Mouse (Mus musculus) ES-CJ7 (cell line): ENCODE data around the gene Ssmem1.

Source experiments
- DNase-seq: peaks from one replicate; pipeline ENCODE4 v3.0.0; 2011; ENCODE audit warnings: low read depth, low spot score

Gene Ssmem1

DNA sequence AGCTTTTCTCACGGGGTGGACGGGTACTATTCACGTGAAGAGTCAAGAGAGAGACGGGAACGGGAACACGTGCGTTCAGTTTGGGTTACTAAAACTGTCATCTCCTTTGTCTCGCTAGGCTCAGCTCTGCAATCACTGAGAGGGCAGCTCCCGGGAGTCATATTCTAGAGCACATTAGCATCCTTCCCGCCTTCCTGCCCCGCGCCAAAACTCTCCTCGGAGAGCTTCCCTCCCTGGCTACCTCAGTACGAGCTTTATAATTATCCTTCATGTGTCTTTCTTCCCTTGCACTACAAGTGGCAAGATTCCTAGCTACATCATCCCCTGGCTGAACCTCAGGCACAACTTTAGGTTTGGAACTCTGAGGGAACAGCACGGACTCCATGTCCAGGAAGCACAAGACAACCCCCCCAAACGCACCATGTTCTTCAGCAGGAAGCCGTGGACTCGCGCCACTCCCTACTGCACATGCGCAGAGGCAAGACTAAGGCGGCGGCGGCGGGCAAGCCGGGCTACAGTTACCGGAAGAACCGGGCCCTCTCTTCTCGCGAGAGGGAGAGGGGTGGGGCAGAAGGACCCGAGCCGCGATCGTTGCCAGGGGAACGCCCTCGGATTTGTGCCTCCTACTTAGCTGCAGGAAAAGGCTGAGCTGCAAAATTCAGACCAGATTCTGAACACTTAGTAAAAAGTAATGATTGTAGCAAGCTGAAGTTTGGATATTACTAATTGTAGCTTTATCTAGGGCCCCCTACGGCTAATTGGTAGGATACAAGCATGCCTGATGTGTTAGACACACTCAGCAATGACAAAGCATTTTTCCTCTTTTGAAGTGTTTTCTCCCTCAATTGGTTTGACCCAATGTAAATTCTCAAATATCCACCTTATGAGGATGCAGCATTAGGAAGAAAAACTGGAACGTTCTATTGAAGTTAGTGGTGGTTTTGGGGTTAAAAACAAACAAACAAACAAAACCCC lies at the start of gene Ssmem1, which contains the start of gene Tmem209:
Gene Ssmem1, plus strand, starts transcription at position 585 of the 975 bp plus-strand sequence.
Gene Tmem209, minus strand, starts transcription at position 519 of the 975 bp plus-strand sequence.
- DNase-seq = peak; percentile 99

DNA sequence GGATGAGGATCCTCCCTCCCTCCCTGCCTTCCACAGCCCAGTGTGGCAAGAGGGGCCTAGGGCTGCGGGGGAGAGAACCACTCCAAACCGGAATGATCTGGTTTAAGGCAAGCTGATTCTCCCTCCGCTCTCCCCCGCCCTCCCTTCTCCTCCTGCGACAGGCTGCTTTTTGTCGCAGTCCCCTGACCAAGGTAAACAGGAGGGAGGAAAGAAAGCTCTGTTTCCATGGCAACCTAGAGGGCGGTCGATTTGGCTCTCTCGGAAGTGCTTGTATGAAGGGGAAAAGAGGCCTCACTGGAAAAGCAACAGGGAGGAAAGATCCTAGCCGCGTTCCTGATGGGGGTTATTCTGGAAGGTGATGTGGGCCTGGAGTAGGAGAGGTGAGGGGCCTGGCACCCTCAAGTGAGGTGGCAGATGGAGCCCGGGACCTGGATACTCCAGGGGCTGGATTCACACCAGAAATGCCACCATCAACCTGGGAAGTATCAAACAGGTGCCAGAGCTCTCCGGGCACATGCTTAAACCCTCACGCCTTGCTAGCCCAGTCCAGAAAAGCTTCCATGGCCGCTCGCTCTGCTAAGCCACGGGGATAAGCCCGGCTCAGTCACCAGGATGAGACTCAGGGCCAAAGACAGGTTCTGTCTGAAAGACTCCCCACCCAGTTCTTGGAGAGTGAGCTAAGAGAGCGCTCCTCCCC lies 48.8 kb upstream of the Ssmem1 start:
- peak; percentile 98 for DNase-seq

- DNase-seq = no peak
Observed at GRCm38 (mm10) chr6:30461755-30462344, 47.8 kb upstream of the Ssmem1 start.

DNA sequence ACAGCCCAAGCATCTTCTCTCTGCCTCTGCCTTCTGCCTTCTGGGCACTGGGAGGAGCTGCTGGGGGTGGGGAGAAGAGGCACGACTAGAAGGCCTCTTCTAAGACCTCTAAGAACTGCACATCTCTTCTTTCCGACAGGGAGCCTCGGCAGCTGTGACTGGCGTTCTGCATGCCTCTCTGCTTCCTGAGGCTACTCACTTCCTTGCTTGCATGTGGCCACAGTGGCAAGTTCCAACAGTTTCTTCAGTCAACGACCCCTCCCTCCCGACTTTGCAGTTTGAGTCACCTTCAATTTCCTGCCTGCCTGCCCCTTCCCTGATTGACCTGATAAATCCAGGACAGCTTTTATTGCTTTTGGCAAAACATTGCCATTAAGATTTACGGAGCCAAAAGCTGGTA lies 46.8 kb upstream of the Ssmem1 start:
- DNase-seq = no peak

DNA sequence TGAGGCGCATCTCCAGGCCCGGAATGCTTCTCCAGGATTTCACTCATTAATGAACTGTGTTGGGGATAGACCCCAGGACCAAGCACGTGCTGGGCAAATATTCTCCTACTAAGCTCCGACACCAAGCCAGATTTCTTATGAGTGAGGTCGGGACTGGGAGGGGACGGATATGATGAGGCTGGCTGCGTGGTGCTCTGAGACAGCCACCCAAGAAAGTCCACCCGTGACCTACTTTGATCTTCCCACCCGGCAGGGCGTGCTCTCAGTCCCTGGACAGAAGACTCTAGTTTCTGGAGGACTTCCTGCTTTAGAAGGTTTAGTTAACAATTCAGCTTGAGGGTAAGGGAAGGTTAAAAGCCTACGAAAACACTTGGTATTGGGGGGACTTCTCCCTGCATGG lies 44.1 kb upstream of the Ssmem1 start:
- no peak for DNase-seq

DNA sequence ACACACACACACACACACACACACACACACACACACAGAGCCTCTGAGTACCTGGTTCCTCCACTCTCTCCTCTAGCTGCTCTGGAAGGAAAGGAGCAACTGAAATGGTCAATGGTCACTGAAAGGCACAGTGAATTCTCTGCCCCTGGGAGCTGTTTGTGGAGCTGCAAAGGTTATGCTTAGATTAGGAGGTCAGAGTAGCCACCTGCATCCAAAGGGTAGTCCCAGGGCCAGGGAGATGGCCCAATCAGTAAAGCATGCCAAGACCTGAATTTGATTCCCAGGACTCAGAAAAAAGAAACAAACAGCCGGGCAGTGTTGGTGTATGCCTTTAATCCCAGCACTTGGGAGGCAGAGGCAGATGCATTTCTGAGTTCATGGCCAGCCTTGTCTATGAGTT lies 41.6 kb upstream of the Ssmem1 start:
- DNase-seq = no peak

- peak; percentile 89 for DNase-seq
Observed at GRCm38 (mm10) chr6:30468684-30469083, 41.0 kb upstream of the Ssmem1 start.

DNA sequence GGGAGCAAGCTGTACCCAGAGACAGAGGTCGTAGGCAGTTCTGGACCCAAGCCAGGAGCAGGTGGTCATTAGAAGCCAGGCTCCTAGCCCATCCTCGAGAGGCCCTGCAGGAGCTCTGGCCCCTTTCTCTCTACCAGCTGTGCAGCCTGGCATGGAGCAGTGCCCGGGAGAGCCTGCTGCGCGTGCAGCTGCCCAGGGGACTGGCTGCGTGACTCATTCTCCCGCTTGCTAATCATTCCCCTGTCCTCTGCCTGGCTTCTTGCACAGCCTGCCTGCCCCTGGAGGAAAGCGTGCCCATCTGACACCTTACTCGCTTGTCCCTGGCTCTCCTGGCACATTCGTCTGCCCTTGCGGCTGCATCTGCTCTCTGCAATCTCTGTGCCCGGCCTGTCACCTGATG lies 40.3 kb upstream of the Ssmem1 start:
- DNase-seq = no peak

DNA sequence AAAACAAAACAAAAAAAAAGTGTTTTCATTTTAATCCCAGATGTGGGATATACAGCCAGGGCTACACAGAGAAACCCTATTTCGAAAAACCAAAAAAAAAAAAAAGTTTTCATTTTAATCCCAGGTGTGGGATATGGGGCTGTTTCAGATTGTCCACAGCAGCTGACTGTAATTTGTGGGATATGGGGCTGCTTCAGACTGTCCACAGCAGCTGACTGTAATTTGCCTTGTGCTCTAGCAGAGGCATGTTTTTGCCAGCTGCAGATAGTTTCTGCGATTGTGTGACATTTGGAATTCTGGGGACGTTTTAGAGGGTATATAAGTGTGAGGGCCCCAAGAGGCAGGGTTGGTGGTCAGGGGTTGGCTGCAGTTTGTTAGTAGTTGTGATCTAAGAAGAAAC lies 37.9 kb upstream of the Ssmem1 start:
- no peak for DNase-seq

GRCm38 (mm10) chr6:30476025-30476765 lies 33.5 kb upstream of the Ssmem1 start:
- DNase-seq = no peak

GRCm38 (mm10) chr6:30477210-30477714 lies 32.4 kb upstream of the Ssmem1 start:
- no peak for DNase-seq

DNA sequence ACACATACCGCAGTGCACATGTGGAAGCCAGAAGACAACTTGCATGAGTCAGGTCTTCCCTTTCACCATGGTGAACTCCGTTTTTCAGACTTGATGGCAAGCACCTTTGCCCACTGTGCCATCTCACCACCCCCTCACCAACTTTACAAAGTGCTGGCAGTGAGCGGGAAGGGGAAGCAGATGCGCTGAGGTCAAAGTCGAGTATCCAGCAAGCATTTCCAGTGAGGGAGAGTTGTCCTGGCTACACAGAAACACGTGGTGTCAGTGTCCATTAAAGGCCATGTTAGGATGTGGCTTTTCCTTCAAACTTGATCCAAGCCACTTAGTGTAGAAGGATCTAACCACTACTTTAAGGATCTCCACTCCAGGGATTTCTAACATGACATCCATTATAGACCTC lies 31.9 kb upstream of the Ssmem1 start:
- DNase-seq = no peak

- no peak for DNase-seq
Observed at GRCm38 (mm10) chr6:30479418-30479817, 30.2 kb upstream of the Ssmem1 start.

DNA sequence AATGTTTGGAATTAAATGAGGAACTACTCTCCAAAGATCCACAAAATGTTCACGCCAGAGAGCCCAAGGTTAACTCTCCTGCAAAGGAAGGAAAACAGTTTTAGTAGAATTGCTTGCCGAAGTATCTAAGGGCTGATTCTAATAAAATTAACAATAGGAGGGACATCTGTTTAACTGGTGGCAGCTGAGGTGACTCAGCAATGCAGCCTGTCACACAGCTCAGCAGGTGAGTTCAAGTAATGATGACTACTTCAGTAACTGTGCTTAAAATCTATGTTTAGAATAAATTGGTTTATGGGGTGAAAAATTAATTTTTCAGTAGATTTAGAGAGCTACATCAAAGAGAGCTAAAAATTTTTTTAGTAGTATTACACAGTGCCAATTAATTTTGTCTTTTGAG lies 26.7 kb upstream of the Ssmem1 start:
- no peak for DNase-seq

DNA sequence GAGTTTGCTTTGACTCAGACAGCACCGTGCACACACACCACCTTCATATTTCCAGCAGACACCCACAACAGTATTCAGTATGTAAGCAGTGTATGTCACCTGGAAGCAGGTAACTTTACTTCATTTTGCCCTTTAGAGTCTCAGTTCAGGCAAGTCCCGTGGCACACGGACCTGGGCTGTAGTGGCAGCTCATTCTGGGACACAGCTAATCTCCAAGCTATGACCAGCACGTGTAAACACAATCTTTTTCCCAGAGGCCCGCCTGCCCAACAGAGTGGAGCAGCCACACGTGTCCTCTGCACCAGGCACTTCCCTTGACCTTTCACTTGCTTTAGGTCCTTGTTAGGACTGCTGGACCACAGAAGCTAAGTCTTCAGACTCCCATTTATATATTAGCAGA lies 23.1 kb upstream of the Ssmem1 start:
- DNase-seq = no peak

DNA sequence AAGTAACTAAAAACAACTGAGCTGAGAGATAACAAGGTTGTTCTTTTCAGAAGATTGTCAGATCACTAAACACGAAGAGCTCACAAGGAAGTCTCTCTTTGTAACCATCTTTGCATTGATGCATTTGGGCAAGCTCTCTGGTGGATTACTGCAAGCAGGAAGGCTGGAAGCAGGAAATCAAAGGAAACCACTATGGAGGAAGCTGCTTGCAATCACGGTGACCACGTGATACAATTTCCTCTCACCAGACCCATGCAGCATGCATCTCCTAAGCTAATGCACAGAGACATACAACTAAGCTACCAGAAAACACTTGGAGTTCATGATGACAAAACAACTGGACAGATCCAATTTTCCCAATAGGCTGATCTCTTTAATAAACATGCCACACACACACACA lies 10.6 kb upstream of the Ssmem1 start:
- no peak for DNase-seq

GRCm38 (mm10) chr6:30508824-30509223 lies 825 bp upstream of the Ssmem1 start:
- DNase-seq = no peak

DNA sequence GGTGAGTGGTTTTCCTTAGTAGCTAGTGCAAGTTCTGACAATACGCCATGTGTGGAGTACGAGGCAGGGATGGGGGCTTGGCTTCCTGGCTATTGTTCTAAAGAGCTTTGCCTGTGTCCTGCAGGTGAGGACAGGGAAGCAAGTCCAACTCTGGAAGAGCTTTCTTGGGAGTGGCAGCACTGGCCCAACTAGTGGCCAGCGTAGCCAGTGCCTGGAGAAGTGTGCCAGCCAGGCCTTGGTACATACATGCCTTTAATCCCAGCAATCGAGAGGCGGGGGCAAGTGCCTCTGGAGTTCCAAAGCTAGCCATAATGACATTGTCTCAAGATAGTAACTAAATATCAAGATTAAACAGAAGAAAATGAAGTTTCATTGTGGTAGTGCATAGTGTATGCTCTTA lies 642 bp downstream of the Ssmem1 start:
- no peak for DNase-seq

DNA sequence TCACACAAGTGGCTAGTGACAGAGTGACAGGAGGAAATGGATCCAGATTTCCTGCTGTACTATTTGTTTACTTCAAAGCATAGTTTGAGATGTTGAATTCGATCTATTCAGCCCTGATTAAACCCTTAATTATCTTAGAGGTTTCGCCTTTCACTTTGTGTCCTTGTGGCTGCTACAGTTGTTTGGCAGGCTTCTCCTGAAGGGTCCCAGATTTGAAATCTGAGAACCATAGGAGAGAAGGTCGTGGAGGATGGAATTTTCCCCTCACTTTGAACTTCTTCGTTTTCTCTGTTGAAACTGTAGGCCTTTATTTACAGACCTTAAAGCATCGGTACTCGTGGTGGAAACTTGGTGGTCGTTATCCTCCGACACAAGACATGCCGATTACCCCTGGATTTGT lies 4.6 kb downstream of the Ssmem1 start:
- no peak for DNase-seq

- DNase-seq = peak; percentile 67
Observed at GRCm38 (mm10) chr6:30520400-30520799, 10.8 kb downstream of the Ssmem1 start.
